Mouse (Mus musculus) limb, embryonic 12.5 days (tissue): ENCODE measurements around the gene Slc3a1. TPM values are rescaled to one million over a fixed set of nuclear protein-coding genes. Genes with fewer than 3 reads are reported as not detected.

Source experiments
- ATAC-seq: fragments of 200-750 bp; cut with Nextera tagmentation; 2 replicates; pipeline ENCODE4 v1.8.0; 2017; ENCODE audit warnings: low read depth, moderate TSS enrichment; ENCODE audit not compliant: insufficient number of reproducible peaks, insufficient read depth, low FRiP score, low TSS enrichment
- H3K27ac ChIP-seq: fragments of 300-500 bp; sonication (generic); 2 replicates; pipeline ENCODE4 v1.5.1; 2016; ENCODE audit warnings: mild to moderate bottlenecking, moderate library complexity
- H3K27me3 ChIP-seq: fragments of 300-500 bp; sonication (generic); 2 replicates; pipeline ENCODE4 v1.6.1; 2016; ENCODE audit warnings: mild to moderate bottlenecking, moderate library complexity
- H3K36me3 ChIP-seq: fragments of 300-500 bp; sonication (generic); 2 replicates; pipeline ENCODE4 v1.6.1; 2016; ENCODE audit warnings: mild to moderate bottlenecking, moderate library complexity
- H3K4me1 ChIP-seq: fragments of 300-500 bp; sonication (generic); replicated peaks from 2 replicates; pipeline ENCODE4 v1.6.1; 2016
- H3K4me2 ChIP-seq: fragments of 300-500 bp; sonication (generic); 2 replicates; pipeline ENCODE4 v1.6.1; 2016; ENCODE audit warnings: mild to moderate bottlenecking, moderate library complexity
- H3K4me3 ChIP-seq: fragments of 300-500 bp; sonication (generic); replicated peaks from 2 replicates; pipeline ENCODE4 v1.5.1; 2016; ENCODE audit warnings: mild to moderate bottlenecking
- H3K9ac ChIP-seq: fragments of 300-500 bp; sonication (generic); replicated peaks from 2 replicates; pipeline ENCODE4 v1.6.1; 2016; ENCODE audit warnings: mild to moderate bottlenecking, moderate library complexity
- H3K9me3 ChIP-seq: fragments of 300-500 bp; sonication (generic); 2 replicates; pipeline ENCODE4 v1.6.1; 2016; ENCODE audit warnings: mild to moderate bottlenecking, moderate library complexity
- WGBS: fragments of 180-500 bp; shearing (Covaris S2); methylation state at CpG from one replicate; pipeline ENCODE4 v1.1.7; 2016; 5-methylcytosine and 5-hydroxymethylcytosine counted together
- polyA plus RNA-seq: library from polyadenylated mRNA; unstranded; fragments of >200 nt; fragmentation: Nextera tagmentation; extraction: Ambion mirVana; gene quantifications from 2 replicates; pipeline ENCODE4 v1.2.1, GENCODE M21; 2016

The Slc3a1 gene
- polyA plus RNA-seq, 1 experiment from 2014 or later, result 0.25 TPM

- 89% methylated on average over 11 of the region's 11 CpGs for WGBS
- H3K4me3 ChIP-seq, result no peak overlapping the region
- no peaks in the 10 kb centered on the region for H3K27me3 ChIP-seq
- no peak overlapping the region for H3K9ac ChIP-seq
- H3K4me1 ChIP-seq, result peaks cover 15% of the 10 kb centered on the region
- no peak for ATAC-seq
- H3K4me2 ChIP-seq, result no peak overlapping the region
- no peaks in the 10 kb centered on the region for H3K9me3 ChIP-seq
- no peaks in the 10 kb centered on the region for H3K36me3 ChIP-seq
- H3K27ac ChIP-seq, result no peak overlapping the region
Measured at GRCm38 (mm10) chr17:85088401-85088800, 60.2 kb downstream of the Slc3a1 start.

- Histone ChIP-seq H3K4me2 (peak overlapping the region; percentile 66), H3K9ac (no peak overlapping the region), H3K9me3 (no peaks in the 10 kb centered on the region), H3K27ac (no peak overlapping the region), H3K4me1 (peaks cover 15% of the 10 kb centered on the region), H3K36me3 (no peaks in the 10 kb centered on the region), H3K27me3 (no peaks in the 10 kb centered on the region), H3K4me3 (peak overlapping the region; percentile 85)
- 51% methylated on average over 6 of the region's 6 CpGs for WGBS
- ATAC-seq, result no peak
Measured at GRCm38 (mm10) chr17:85089011-85089410, 60.8 kb downstream of the Slc3a1 start.

GRCm38 (mm10) chr17:85089621-85090020 lies 61.4 kb downstream of the Slc3a1 start:
- no peaks in the 10 kb centered on the region for H3K27me3 ChIP-seq
- peak overlapping the region; percentile 85 for H3K4me3 ChIP-seq
- H3K4me1 ChIP-seq, result peaks cover 15% of the 10 kb centered on the region
- peak overlapping the region; percentile 85 for H3K27ac ChIP-seq
- under 1% methylated on average over 16 of the region's 16 CpGs for WGBS
- ATAC-seq, result no peak
- H3K9ac ChIP-seq, result peak overlapping the region; percentile 64
- no peaks in the 10 kb centered on the region for H3K9me3 ChIP-seq
- peak overlapping the region; percentile 66 for H3K4me2 ChIP-seq
- H3K36me3 ChIP-seq, result no peaks in the 10 kb centered on the region

- peak within 1 kb of the TSS; percentile 85 for H3K4me3 ChIP-seq
- whole genome bisulfite sequencing, result under 1% methylated on average over 61 of the region's 63 CpGs
- no peaks in the 10 kb centered on the region for H3K9me3 ChIP-seq
- peaks cover 15% of the 10 kb centered on the region for H3K4me1 ChIP-seq
- peak within 1 kb of the TSS; percentile 66 for H3K4me2 ChIP-seq
- peak within 1 kb of the TSS; percentile 85 for H3K27ac ChIP-seq
- no peaks in the 10 kb centered on the region for H3K27me3 ChIP-seq
- no peaks in the 10 kb centered on the region for H3K36me3 ChIP-seq
- ATAC-seq, result peak; percentile 98
- H3K9ac ChIP-seq, result peak within 1 kb of the TSS; percentile 68
Measured at GRCm38 (mm10) chr17:85090120-85091099, 62.2 kb downstream of the Slc3a1 start, which contains the start of the genes Prepl and Camkmt. Gene Prepl (minus strand): TSS chr17:85090241. Gene Camkmt (plus strand): TSS chr17:85090552.

GRCm38 (mm10) chr17:85091762-85092161 lies 63.6 kb downstream of the Slc3a1 start:
- no peak overlapping the region for H3K9ac ChIP-seq
- peak overlapping the region; percentile 66 for H3K4me2 ChIP-seq
- no peak for ATAC-seq
- H3K36me3 ChIP-seq, result no peaks in the 10 kb centered on the region
- peaks cover 15% of the 10 kb centered on the region for H3K4me1 ChIP-seq
- H3K9me3 ChIP-seq, result no peaks in the 10 kb centered on the region
- H3K27ac ChIP-seq, result no peak overlapping the region
- WGBS, result 93% methylated on average over 6 of the region's 6 CpGs
- H3K27me3 ChIP-seq, result no peaks in the 10 kb centered on the region
- peak overlapping the region; percentile 85; the same call in 1 of the 2 replicates for H3K4me3 ChIP-seq

GRCm38 (mm10) chr17:85096396-85096795 lies 68.2 kb downstream of the Slc3a1 start:
- Histone ChIP-seq H3K4me2 (no peak overlapping the region), H3K27ac (no peak overlapping the region), H3K9me3 (peaks cover 14% of the 10 kb centered on the region; the same call in 1 of the 2 replicates), H3K9ac (no peak overlapping the region), H3K36me3 (peaks cover 22% of the 10 kb centered on the region), H3K4me1 (peaks cover 5% of the 10 kb centered on the region; the same call in 1 of the 2 replicates), H3K27me3 (no peaks in the 10 kb centered on the region), H3K4me3 (no peak overlapping the region)
- 94% methylated on average over 3 of the region's 3 CpGs for WGBS
- ATAC-seq, result no peak

GRCm38 (mm10) chr17:85098677-85099323 lies 70.6 kb downstream of the Slc3a1 start:
- Histone ChIP-seq H3K4me2 (no peak overlapping the region), H3K4me1 (no peaks in the 10 kb centered on the region), H3K4me3 (no peak overlapping the region), H3K27me3 (no peaks in the 10 kb centered on the region), H3K9ac (no peak overlapping the region), H3K36me3 (peaks cover 22% of the 10 kb centered on the region), H3K9me3 (peaks cover 14% of the 10 kb centered on the region; the same call in 1 of the 2 replicates), H3K27ac (no peak overlapping the region)
- no peak for ATAC-seq
- 94% methylated on average over 7 of the region's 7 CpGs for WGBS

GRCm38 (mm10) chr17:85100232-85100631 lies 72.1 kb downstream of the Slc3a1 start:
- Histone ChIP-seq H3K27me3 (no peaks in the 10 kb centered on the region), H3K27ac (no peak overlapping the region), H3K4me3 (no peak overlapping the region), H3K9me3 (peaks cover 14% of the 10 kb centered on the region; the same call in 1 of the 2 replicates), H3K36me3 (peaks cover 22% of the 10 kb centered on the region), H3K4me1 (no peaks in the 10 kb centered on the region), H3K4me2 (no peak overlapping the region), H3K9ac (no peak overlapping the region)
- ATAC-seq, result no peak
- 76% methylated on average over 3 of the region's 3 CpGs for WGBS

- peaks cover 22% of the 10 kb centered on the region for H3K36me3 ChIP-seq
- no peak overlapping the region for H3K4me2 ChIP-seq
- no peak overlapping the region for H3K9ac ChIP-seq
- H3K27me3 ChIP-seq, result no peaks in the 10 kb centered on the region
- WGBS, result 91% methylated on average over 7 of the region's 7 CpGs
- H3K27ac ChIP-seq, result no peak overlapping the region
- no peaks in the 10 kb centered on the region for H3K4me1 ChIP-seq
- H3K9me3 ChIP-seq, result peaks cover 14% of the 10 kb centered on the region; the same call in 1 of the 2 replicates
- no peak overlapping the region for H3K4me3 ChIP-seq
- ATAC-seq, result no peak
Measured at GRCm38 (mm10) chr17:85101751-85102150, 73.6 kb downstream of the Slc3a1 start.

- Histone ChIP-seq H3K4me1 (no peaks in the 10 kb centered on the region), H3K27me3 (no peaks in the 10 kb centered on the region), H3K9ac (no peak overlapping the region), H3K4me3 (no peak overlapping the region), H3K9me3 (peaks cover 7% of the 10 kb centered on the region; the same call in 1 of the 2 replicates), H3K27ac (no peak overlapping the region), H3K36me3 (peaks cover 11% of the 10 kb centered on the region), H3K4me2 (no peak overlapping the region)
- whole genome bisulfite sequencing, result 38% methylated on average over 2 of the region's 2 CpGs
- ATAC-seq, result no peak
Measured at GRCm38 (mm10) chr17:85103310-85103709, 75.1 kb downstream of the Slc3a1 start.

- ATAC-seq, result no peak
- Histone ChIP-seq H3K9me3 (no peaks in the 10 kb centered on the region), H3K4me3 (no peak overlapping the region), H3K9ac (no peak overlapping the region), H3K4me1 (no peaks in the 10 kb centered on the region), H3K36me3 (no peaks in the 10 kb centered on the region), H3K27ac (no peak overlapping the region), H3K27me3 (no peaks in the 10 kb centered on the region), H3K4me2 (no peak overlapping the region)
- WGBS, result 97% methylated on average over 1 of the region's 1 CpGs
Measured at GRCm38 (mm10) chr17:85110640-85111039, 82.5 kb downstream of the Slc3a1 start.
